Mouse (Mus musculus) MN1 (cell line): ENCODE measurements around the gene Acmsd.
A peak's percentile ranks its signal among the peaks of the same experiment; 100 is the strongest.
"Not testable (repeated sequence)": the region's sequence is repeated elsewhere in the genome, so short reads cannot be mapped to it uniquely, and the experiment has no call there.

Experiments used
- DNase-seq: peaks from one replicate; pipeline ENCODE4 v3.0.0-alpha.2; 2016; ENCODE audit warnings: low spot score

Gene Acmsd

GRCm38 (mm10) chr1:127729096-127729495 is at the start of gene Acmsd:
Acmsd (plus strand) TSS chr1:127729413.
- no peak for DNase-seq

GRCm38 (mm10) chr1:127679498-127680133 is 49.6 kb upstream of the Acmsd start, which contains the start of gene Tmem163:
Tmem163 (minus strand) TSS chr1:127679548.
- no peak for DNase-seq

GRCm38 (mm10) chr1:127696533-127696932 is 32.7 kb upstream of the Acmsd start:
- DNase-seq, result no peak

DNA sequence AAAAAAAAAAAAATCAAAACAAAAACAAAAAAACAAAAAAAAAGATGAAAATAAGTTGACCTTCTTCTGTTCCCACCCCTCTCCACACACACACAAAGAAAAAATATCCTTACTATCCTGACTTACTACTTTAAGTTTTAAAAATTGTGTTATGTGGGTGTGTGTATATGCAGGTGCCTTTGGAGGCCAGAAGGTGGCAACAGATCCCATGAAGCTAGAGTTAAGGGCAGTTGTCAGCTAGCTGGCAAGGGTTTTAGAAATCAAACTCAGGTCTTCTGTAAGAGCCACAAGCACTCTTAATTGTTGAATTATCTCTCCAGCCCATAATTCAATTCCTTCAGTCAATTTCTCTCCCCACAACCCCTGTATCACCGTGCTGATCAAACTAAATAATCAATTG is 27.0 kb upstream of the Acmsd start:
- no peak for DNase-seq

- no peak for DNase-seq
These were observed 22.9 kb upstream of the Acmsd start for GRCm38 (mm10) chr1:127706269-127706668.

DNA sequence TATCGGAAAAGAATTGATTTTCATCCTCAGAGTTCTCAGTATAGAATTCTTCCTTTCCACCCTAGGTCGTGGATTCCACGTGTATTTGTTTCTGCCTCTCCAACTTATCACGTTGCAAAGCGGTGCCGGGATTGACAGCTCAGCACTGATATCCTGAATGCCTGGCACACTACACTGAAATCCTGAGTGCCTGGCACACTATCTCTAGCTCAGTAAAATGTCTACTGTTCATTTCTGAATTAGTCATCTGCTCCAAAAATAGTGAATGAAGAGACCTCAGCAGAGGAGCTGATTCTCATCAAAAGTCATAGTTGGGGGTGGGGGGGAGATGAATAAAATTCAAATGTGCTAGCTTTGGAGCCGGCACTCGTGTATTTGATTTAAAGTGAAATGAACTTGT is 12.8 kb upstream of the Acmsd start:
- no peak for DNase-seq

DNA sequence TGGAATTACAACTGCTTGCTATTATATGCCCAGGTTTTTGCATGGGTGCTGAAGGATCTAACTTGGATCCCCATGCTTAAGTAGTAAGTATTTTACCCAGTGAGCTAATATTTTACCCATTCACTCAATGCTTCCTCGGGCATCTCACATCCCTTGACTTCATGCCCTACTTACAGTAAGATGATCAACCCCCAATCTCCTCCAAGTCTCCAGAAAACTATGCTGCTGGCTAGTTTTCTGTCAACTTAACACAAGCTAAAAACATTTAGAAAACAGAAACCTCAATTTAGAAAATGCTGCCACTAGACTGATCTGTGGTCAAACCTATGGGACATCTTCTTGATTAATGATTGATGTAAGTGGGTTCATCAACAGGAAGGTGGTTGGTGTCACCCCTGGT is 10.9 kb upstream of the Acmsd start:
- no peak for DNase-seq

GRCm38 (mm10) chr1:127723596-127723995 is 5.6 kb upstream of the Acmsd start:
- DNase-seq, result no peak

DNA sequence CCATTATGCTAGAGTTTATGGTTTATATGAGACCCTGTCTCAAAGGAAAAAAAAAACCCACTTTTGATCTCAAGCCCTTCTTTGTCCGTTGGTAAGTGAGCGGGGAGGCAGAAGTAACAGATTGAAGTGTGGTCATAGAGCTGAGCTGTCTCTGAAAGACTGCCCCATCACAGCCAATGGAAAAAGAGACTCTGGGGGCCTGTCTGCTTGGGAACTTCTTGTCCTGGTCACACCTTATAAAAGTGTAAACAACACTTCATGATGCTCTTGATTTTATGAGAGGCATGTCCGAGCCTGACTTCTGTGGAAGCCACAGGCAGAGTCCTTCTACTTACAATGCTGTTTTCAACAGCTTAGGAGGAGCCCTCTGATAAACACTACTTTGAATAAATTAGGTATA is 1.9 kb downstream of the Acmsd start:
- DNase-seq, result no peak

DNA sequence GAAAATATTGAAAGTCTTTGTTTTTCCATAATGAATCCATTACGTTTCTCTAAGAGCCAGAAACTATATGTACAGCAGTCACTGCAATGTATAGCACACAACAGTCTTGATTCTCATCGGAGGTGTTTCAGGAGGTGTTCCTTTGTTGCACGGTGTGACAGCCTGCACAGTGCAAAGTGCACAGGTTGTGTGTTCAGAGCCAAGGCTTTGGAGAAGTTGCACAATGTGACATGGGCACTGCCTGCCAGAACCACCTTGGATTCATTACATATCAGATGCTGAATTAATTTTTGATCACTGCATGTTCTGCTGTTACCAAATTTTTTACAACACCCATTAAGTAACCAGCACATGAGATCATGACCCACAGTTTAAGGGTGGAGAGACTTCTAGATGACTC is 3.2 kb downstream of the Acmsd start:
- DNase-seq, result no peak

- no peak for DNase-seq
These were observed 3.6 kb downstream of the Acmsd start for GRCm38 (mm10) chr1:127732841-127733240.

DNA sequence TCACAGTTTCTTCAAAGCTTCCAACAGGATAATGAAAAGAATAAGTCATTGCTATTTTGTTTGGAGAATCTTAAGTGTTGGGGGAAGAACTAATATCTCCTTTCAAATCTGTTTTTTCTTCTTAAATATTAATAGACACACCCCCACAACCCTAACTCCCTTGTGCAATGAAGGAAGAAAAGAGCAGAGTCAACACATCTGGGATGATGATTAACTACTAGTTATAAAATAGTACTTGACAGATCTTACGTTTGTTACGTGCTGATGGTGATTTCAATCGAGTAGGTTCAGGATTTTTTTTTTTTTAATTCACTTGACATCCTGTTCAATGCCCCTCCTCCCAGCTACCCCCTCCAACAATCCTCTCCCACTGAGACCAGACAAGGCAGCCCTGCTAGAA is 6.1 kb downstream of the Acmsd start:
- no peak for DNase-seq

GRCm38 (mm10) chr1:127750401-127751102 is 21.3 kb downstream of the Acmsd start:
- DNase-seq, result no peak

- DNase-seq, result no peak
These were observed 26.6 kb downstream of the Acmsd start for GRCm38 (mm10) chr1:127755806-127756205.

DNA sequence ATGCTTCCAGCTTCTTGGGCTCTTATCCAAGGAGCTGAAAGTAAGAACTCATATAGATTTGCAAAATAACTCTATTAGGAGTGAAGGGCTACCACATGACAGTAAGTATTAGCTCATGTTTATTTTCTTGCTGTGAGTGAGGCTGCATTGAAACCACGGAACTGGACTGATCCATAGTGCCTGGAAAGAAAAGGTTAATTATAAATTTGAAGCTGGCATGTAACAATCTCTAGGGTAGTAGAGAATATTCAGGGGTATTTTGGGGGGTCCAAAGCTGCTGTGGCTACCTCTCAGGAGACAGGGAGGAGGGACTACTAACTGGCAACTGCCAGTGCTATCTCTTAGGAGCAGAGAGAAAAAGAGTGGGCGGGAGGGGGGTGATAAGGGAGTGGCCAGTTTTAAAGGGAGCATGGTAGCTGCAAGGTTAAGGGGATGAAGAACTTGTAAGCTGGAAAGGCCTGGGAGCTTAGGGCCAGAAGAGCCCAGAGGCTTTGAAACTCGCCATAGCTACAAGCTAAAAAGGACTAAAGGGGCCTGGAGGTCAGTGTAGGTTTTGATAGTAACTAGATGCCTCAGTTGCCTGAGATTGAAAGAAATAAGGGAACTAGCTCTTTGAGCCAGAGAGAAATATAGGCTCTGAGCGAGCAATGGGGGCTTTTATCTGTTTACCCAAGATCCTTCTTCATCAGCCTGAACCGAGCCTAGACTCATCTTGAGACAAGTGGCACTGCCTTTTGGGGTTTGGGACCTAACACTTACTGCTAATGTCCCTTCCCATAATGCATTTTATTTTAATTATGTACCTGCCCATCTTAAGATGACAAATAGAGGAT is 27.3 kb downstream of the Acmsd start:
- DNase-seq, result no peak

DNA sequence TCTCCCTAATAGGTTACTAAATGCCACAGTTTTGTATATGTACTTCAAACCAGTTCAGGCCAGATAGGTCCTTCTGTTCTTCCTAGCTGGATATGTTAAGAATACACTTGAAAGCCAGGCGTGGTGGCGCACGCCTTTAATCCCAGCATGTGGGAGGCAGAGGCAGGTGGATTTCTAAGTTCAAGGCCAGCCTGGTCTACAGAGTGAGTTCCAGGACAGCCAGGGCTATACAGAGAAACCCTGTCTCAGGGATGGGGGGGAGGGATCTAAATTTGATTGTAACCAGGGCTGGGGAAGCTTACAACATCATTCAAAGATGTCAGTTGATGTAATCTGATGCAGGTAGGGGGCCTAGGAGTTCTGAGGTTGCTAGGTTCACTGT is 27.9 kb downstream of the Acmsd start:
- not testable (repeated sequence) for DNase-seq

GRCm38 (mm10) chr1:127765468-127765867 is 36.3 kb downstream of the Acmsd start:
- DNase-seq, result peak; percentile 71

DNA sequence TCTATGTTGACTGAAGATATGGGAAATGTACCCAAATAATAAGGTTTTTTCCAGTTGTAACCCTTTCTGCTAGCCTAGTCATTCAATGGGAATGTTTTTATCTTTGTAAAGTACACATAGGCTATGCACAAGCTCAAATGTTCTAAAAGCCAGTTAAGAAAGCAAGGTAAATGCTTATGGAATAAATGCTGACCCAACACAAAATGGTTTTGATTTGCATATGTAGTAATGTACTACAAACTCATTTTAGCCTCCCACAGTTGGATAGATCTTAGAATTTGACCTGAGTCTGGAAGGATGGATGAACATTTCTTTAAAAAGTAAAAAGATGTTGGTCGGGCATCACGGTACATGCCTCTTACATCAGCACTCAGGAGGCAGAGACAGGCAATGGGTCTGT is 37.5 kb downstream of the Acmsd start:
- no peak for DNase-seq

GRCm38 (mm10) chr1:127773198-127773802 is 44.1 kb downstream of the Acmsd start:
- no peak for DNase-seq

DNA sequence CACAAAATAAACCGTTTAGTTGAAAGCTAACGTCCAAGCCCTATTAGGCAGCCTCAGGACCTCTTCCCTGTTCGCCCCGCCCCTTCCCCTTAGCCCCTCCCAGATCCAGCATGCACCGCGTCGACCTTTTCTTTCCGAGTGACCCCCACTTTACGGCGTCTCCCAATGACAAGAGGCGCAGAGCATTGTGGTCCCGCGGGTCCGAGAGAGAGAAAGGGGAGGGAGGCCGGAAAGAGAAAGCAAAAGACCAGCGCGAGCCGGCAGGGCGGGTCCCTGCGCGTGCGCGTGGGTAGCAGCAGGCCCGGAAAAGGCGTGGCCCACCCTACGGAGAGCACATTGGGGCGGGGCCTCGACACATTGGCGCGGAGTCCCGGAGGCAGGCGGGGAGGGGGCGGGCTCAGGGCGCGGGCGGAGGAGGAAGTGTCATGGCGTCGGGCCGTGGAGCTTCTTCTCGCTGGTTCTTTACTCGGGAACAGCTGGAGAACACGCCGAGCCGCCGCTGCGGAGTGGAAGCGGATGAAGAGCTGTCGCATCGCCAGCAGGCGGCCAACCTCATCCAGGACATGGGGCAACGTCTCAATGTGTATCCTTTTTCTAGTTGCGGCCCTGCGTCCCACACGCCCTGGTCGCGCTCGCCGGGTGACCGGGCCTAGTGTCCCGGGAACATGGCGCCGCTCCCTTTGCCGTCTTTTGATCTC is 44.7 kb downstream of the Acmsd start, which contains the start of gene Ccnt2:
Gene Ccnt2 (plus strand): TSS at position 362 of the 698 bp plus-strand sequence.
- DNase-seq, result peak; percentile 99

- DNase-seq, result peak; percentile 62
These were observed 45.3 kb downstream of the Acmsd start for GRCm38 (mm10) chr1:127774501-127774880.

- DNase-seq, result no peak
These were observed 46.0 kb downstream of the Acmsd start for GRCm38 (mm10) chr1:127775206-127775720.
